Comparison of ENCODE assay signal across 8 mouse cellular contexts in the genomic region with DNA sequence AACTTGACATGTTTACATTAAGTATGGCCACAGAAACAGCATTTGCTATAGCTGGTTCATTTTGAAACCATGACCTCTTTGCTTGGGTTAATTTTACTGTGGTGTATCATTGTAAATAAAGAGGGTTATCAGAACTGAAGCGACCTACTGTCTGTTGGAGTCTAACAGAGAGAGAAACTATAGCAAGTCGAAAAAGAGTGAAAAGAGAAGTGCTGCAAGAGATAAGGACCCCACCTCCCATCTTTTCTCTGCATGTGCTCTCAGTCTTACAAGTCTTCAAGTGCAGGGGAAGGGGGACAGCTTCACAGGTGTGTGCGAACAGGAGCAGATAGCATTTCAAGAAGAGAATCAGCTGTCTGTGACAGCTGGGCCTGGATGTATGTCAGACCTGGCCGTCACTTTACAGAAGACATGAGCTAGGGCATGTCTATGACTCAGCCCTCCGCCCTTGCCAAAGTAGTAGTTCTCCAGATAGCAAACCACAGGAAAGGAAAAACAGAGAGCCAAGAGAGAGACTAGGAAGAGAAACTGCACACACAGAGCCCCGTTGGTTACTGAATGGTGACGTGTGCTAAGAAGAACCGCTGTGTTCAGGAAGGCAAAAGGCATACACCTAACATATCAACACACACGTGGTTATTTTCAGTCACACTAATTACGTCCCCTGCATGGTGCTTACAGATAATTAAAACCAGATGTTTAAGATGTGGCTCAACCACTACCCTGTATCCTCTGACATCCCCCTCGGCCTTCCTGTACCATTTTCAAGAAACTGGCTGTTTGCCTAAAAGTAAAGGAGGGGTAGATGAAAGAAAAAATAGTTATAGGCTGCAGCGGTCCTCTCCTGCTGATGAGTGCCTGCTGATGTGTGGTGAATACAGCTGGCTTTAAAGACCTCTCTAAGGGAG.
A peak's percentile ranks its signal among the peaks of the same experiment; 100 is the strongest.
DNase-seq lines count a peak whose midpoint lies in the region; ATAC-seq and TF ChIP-seq lines count a peak whose summit lies in the region.

No protein-coding gene starts in this region.

- H3K9ac ChIP-seq in limb, embryonic 13.5 days, result no peak overlapping the region

- no peaks in the 10 kb centered on the region for H3K36me3 ChIP-seq in limb, embryonic 13.5 days

- no peak for TF ChIP-seq CTCF in olfactory bulb, adult 2 months (IDR thresholded peaks at IDR 0.05; ENCODE audit: insufficient read depth, low read depth, low read length)

- H3K27me3 ChIP-seq in limb, embryonic 13.5 days, result no peaks in the 10 kb centered on the region

- H3K4me2 ChIP-seq in limb, embryonic 13.5 days (replicated peaks), result peak overlapping the region; percentile 42

- no peak for TF ChIP-seq POLR2A in olfactory bulb, adult 2 months (IDR thresholded peaks at IDR 0.05; ENCODE audit: insufficient read depth, low read depth, low read length)

- WGBS in limb, embryonic 13.5 days, result 17% methylated on average over 12 of the region's 12 CpGs
- 41% methylated on average over 12 of the region's 12 CpGs for WGBS in olfactory bulb, adult 2 months

- H3K9me3 ChIP-seq in limb, embryonic 13.5 days, result no peaks in the 10 kb centered on the region

- peaks cover 34% of the 10 kb centered on the region for H3K4me1 ChIP-seq in limb, embryonic 13.5 days
- H3K4me1 ChIP-seq in olfactory bulb, adult 2 months (ENCODE audit: control insufficient read depth, insufficient read depth, low read length), result 0 out of 2 replicates have a peak, but pooled peaks cover 2% of the 10 kb centered on the region

- ATAC-seq in limb, embryonic 13.5 days (ENCODE audit: low FRiP score, low read depth), result peak; percentile 93

- H3K4me3 ChIP-seq in limb, embryonic 13.5 days, result peak overlapping the region; percentile 14; the same call in 1 of the 2 replicates
- no peak overlapping the region for H3K4me3 ChIP-seq in olfactory bulb, adult 2 months (ENCODE audit: insufficient read depth, low read depth, low read length)

- DNase-seq in embryo, embryonic 10 days (ENCODE audit: low spot score), result peak; percentile 70
- DNase-seq in embryo, embryonic 9.5 days (ENCODE audit: extremely low spot score), result no peak
- peak; percentile 22 for DNase-seq in Muller cell, postnatal 12 days (ENCODE audit: inconsistent ontology term)
- peak; percentile 92 for DNase-seq in forelimb bud, embryonic 11.5 days (ENCODE audit: low read depth, low spot score)
- no peak for DNase-seq in natural killer cell, adult 2 months (ENCODE audit: low spot score in 2 of 2)
- DNase-seq in urinary bladder, postnatal 4 days (ENCODE audit: low spot score in 2 of 2), result no peak

- peak overlapping the region; percentile 82; the same call in 1 of the 2 replicates for H3K27ac ChIP-seq in limb, embryonic 13.5 days
- H3K27ac ChIP-seq in olfactory bulb, adult 2 months (ENCODE audit: insufficient read depth, low read depth, low read length), result peak overlapping the region; percentile 55; the same call in 1 of the 2 replicates

Comparison
In these comparisons a context has a peak if more than half of its experiments do, and no peak if none do; other contexts are left out.
1. DNase-seq: peak in embryo, embryonic 10 days (single experiment), Muller cell, postnatal 12 days (single experiment) and forelimb bud, embryonic 11.5 days (single experiment); none in embryo, embryonic 9.5 days (single experiment), natural killer cell, adult 2 months (0 of 2) and urinary bladder, postnatal 4 days (0 of 2).